Mouse (Mus musculus): ENCODE measurements around the gene Ftl1. TPM values are rescaled to one million over a fixed set of nuclear protein-coding genes. Genes with fewer than 3 reads are reported as not detected.
A peak's percentile ranks its signal among the peaks of the same experiment; 100 is the strongest.

Ftl1 gene
- polyA plus RNA-seq, 1 experiment from 2014 or later = 7,209 TPM

DNA sequence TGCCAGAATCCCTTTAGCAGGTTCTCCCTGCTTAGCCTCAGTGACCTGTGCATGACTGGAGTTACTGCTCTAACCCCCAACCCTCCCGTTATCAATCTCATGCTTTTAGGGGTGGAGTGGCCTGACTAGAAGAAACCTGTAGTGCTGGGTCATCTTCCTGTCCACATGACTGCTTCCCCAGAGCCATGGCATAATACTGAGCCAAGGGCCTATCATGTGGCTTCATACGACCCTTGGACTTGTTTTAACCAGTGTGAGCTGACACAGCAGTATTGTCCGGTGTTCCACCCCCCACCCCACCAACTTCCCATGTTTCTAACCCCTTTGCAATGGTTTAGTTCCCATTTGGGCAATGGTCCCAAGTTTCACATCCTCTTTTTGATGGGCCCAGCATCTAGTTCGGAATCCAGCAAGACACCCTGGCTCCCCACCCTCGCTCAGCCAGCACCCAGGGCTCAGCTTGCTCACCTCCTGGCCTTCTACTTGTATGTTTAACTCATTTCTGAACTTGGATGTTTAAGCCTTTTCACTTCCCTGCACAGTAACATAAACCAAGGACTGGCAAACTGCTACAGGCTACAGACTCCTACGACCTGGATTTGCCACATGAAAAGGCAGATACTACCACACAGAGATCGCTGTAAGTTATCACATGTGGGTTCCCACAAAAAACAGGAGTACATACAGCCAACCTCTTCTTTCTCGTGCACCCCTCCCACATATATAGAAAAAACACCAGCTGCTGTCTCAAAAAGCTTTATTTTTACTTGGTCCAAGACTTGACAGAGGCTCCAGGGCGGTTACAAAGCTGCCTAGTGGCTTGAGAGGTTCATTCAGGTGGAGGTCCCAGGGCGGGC lies 2.3 kb downstream of the Ftl1 start:
- peaks cover 77% of the 10 kb centered on the region for H3K36me3 ChIP-seq
- H3K27ac ChIP-seq = peak overlapping the region; percentile 96; the same call in 1 of the 2 replicates
- no peaks in the 10 kb centered on the region for H3K27me3 ChIP-seq (ENCODE audit: insufficient read depth, poor library complexity, severe bottlenecking)
- DNase-seq (ENCODE audit: low spot score) = no peak
- 76% methylated on average over 10 of the region's 10 CpGs for WGBS
- no peaks in the 10 kb centered on the region for H3K9me3 ChIP-seq
- peak overlapping the region; percentile 91 for H3K4me3 ChIP-seq
- H3K4me1 ChIP-seq (replicated peaks) = peaks cover 44% of the 10 kb centered on the region

- peak overlapping the region; percentile 91; the same call in 1 of the 2 replicates for H3K4me3 ChIP-seq
- H3K27me3 ChIP-seq (ENCODE audit: insufficient read depth, poor library complexity, severe bottlenecking) = no peaks in the 10 kb centered on the region
- peaks cover 78% of the 10 kb centered on the region for H3K36me3 ChIP-seq
- H3K9me3 ChIP-seq = no peaks in the 10 kb centered on the region
- WGBS = 58% methylated on average over 9 of the region's 9 CpGs
- peak; percentile 36 for DNase-seq (ENCODE audit: low spot score)
- peaks cover 42% of the 10 kb centered on the region for H3K4me1 ChIP-seq (replicated peaks)
- no peak overlapping the region for H3K27ac ChIP-seq
These were observed 2.9 kb downstream of the Ftl1 start for GRCm38 (mm10) chr7:45456721-45457203.

GRCm38 (mm10) chr7:45455932-45456696 lies 3.6 kb downstream of the Ftl1 start:
- Histone ChIP-seq H3K4me1 (replicated peaks) (peaks cover 36% of the 10 kb centered on the region), H3K4me3 (peak overlapping the region; percentile 91; the same call in 1 of the 2 replicates), H3K27ac (no peak overlapping the region), H3K9me3 (no peaks in the 10 kb centered on the region), H3K27me3 (ENCODE audit: insufficient read depth, poor library complexity, severe bottlenecking) (no peaks in the 10 kb centered on the region), H3K36me3 (peaks cover 74% of the 10 kb centered on the region)
- WGBS = 81% methylated on average over 13 of the region's 13 CpGs
- DNase-seq (ENCODE audit: low spot score) = no peak

DNA sequence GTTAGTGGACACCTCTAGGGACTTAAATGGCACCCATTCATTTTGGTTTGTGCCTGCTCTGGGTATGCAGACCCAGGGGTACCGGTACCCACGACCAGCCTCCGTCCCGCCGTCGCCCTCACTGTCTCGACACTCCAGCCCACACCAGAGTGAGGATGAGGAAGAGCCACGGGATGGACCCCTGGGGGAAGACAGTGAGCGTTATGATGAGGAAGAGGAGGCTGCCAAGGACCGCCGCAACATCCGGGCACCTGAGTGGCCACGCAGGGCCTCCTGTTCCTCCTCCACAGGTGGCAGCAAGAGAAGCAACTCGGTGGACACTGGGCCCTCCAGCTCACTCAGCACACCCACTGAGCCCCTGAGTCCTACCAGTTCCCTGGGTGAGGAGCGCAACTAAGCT lies 4.7 kb downstream of the Ftl1 start:
- DNase-seq (ENCODE audit: low spot score) = no peak
- WGBS = 89% methylated on average over 15 of the region's 15 CpGs
- Histone ChIP-seq H3K27me3 (ENCODE audit: insufficient read depth, poor library complexity, severe bottlenecking) (no peaks in the 10 kb centered on the region), H3K36me3 (peaks cover 73% of the 10 kb centered on the region), H3K4me1 (replicated peaks) (peaks cover 24% of the 10 kb centered on the region), H3K4me3 (no peak overlapping the region), H3K9me3 (no peaks in the 10 kb centered on the region), H3K27ac (no peak overlapping the region)

GRCm38 (mm10) chr7:45451344-45451982 lies 8.2 kb downstream of the Ftl1 start:
- peak; percentile 81 for DNase-seq (ENCODE audit: low spot score)
- Histone ChIP-seq H3K27me3 (ENCODE audit: insufficient read depth, poor library complexity, severe bottlenecking) (no peaks in the 10 kb centered on the region), H3K27ac (no peak overlapping the region), H3K9me3 (no peaks in the 10 kb centered on the region), H3K4me1 (replicated peaks) (0 out of 2 replicates have a peak, but pooled peaks cover 3% of the 10 kb centered on the region), H3K36me3 (peaks cover 73% of the 10 kb centered on the region), H3K4me3 (peak overlapping the region; percentile 4; the same call in 1 of the 2 replicates)
- WGBS = 53% methylated on average over 23 of the region's 23 CpGs

GRCm38 (mm10) chr7:45449974-45450373 lies 9.7 kb downstream of the Ftl1 start:
- Histone ChIP-seq H3K4me3 (no peak overlapping the region), H3K36me3 (peaks cover 71% of the 10 kb centered on the region), H3K9me3 (no peaks in the 10 kb centered on the region), H3K4me1 (replicated peaks) (0 out of 2 replicates have a peak, but pooled peaks cover 3% of the 10 kb centered on the region), H3K27ac (no peak overlapping the region), H3K27me3 (ENCODE audit: insufficient read depth, poor library complexity, severe bottlenecking) (no peaks in the 10 kb centered on the region)
- WGBS = 94% methylated on average over 1 of the region's 1 CpGs
- DNase-seq (ENCODE audit: low spot score) = no peak

GRCm38 (mm10) chr7:45447325-45447990 lies 12.2 kb downstream of the Ftl1 start:
- WGBS = 32% methylated on average over 11 of the region's 11 CpGs
- no peaks in the 10 kb centered on the region for H3K9me3 ChIP-seq
- peaks cover 73% of the 10 kb centered on the region for H3K36me3 ChIP-seq
- 0 out of 2 replicates have a peak, but pooled peaks cover 3% of the 10 kb centered on the region for H3K4me1 ChIP-seq (replicated peaks)
- DNase-seq (ENCODE audit: low spot score) = peak; percentile 32
- H3K4me3 ChIP-seq = no peak overlapping the region
- no peaks in the 10 kb centered on the region for H3K27me3 ChIP-seq (ENCODE audit: insufficient read depth, poor library complexity, severe bottlenecking)
- H3K27ac ChIP-seq = no peak overlapping the region

DNA sequence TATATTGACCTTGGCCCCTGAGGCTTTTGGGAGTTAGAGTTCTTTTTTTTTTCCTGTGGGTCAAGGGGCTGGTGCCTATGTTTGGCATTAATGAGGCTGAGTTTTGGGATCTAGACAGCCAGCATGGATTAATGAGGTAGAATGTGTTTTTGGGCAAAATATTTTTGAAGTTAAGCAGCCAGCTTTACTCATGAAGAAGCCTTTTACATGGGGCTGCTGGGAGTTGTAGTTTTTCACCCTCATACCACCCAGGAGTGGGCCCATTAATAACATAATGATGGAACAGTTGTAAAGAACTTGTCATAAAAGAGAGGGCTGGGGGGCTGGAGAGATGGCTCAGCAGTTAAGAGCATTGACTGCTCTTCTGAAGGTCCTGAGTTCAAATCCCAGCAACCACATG lies 13.1 kb downstream of the Ftl1 start:
- H3K4me3 ChIP-seq = no peak overlapping the region
- 0 out of 2 replicates have a peak, but pooled peaks cover 3% of the 10 kb centered on the region for H3K4me1 ChIP-seq (replicated peaks)
- DNase-seq (ENCODE audit: low spot score) = no peak
- peaks cover 71% of the 10 kb centered on the region for H3K36me3 ChIP-seq
- H3K9me3 ChIP-seq = no peaks in the 10 kb centered on the region
- H3K27me3 ChIP-seq (ENCODE audit: insufficient read depth, poor library complexity, severe bottlenecking) = no peaks in the 10 kb centered on the region
- no peak overlapping the region for H3K27ac ChIP-seq

DNA sequence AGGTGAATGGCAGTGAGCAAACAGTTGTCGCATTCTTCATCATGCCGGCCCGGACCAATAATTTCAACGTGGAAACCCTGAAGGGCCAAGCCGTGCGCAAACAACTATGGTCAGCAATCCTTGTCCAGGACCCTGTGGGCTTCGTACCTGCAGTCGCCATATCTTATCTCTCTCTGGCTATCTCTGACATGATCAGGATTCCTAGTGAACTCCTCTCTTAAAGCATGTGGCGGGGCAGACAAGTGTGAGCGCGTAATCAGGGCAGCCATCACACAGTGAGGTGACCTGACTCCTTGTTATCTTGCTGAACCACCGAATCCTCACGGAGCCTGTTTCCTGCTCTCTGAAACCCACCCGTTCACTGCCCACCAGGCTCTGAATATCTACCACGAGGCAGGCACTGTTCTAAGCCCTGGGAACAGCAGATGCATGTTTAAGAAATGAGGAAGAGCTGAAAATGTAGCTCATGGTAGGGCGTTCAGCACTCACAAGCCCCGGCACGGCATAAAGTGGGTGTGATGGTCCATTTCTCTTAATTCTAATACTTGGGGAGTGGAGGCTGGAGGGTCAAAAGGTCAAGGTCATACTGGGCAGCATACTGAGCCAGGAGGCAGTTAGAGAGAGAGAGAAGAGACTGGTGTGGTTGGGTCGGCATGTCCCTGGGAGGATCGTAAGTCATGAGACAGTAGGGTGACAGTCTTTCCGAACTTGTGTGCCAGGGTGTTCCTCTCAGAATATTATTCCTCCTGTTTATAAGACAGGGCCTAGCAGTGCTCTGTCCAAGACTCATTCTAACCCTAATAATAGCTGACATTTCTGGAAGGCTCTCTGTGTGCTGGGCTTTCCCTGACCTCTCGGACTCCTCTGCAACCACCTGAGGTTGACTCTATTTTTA lies 15.9 kb downstream of the Ftl1 start:
- H3K9me3 ChIP-seq = no peaks in the 10 kb centered on the region
- H3K36me3 ChIP-seq = peaks cover 81% of the 10 kb centered on the region
- 0 out of 2 replicates have a peak, but pooled peaks cover 3% of the 10 kb centered on the region for H3K4me1 ChIP-seq (replicated peaks)
- no peak overlapping the region for H3K27ac ChIP-seq
- WGBS = 90% methylated on average over 22 of the region's 22 CpGs
- H3K4me3 ChIP-seq = no peak overlapping the region
- no peaks in the 10 kb centered on the region for H3K27me3 ChIP-seq (ENCODE audit: insufficient read depth, poor library complexity, severe bottlenecking)
- DNase-seq (ENCODE audit: low spot score) = no peak

DNA sequence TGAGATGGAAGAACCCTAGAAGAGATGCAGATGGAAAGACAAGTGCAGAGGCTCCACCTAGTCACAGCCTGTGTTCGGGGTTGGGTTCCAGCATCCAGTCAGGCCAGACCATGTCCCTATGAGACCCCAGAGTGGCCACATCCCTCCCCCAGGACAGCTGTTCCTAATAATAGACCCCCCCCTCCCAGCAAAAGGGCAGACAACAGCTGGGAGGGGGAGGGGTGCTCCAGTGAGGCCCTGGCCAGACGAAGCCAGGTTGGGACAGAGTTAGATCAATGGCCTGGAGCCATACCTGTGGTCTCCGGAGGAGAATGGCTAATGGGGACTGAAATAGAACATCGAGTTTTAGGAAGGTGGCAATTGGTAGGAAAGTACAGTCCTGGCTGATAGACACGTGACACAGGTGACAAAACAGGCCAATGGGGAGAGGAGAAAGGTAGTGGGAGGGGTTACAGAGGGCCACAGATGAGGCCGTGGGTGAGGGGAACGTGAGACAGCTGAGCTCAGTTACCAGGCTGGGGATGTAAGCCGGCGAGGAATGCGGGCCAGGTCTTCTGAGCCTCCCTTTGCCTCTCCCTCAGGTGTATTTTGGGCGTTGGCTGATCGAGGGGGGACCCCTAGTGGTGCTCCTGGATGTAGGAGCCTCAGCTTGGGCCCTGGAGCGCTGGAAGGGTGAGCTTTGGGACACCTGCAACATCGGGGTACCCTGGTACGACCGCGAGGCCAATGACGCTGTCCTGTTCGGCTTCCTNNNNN lies 22.0 kb downstream of the Ftl1 start, which contains the start of gene Ruvbl2:
Ruvbl2 (minus strand) TSS at position 576 of the 756 bp plus-strand sequence.
- Histone ChIP-seq H3K4me3 (peak within 1 kb of the TSS; percentile 32), H3K27ac (peak within 1 kb of the TSS; percentile 24)
- 21% methylated on average over 19 of the region's 19 CpGs for WGBS

DNA sequence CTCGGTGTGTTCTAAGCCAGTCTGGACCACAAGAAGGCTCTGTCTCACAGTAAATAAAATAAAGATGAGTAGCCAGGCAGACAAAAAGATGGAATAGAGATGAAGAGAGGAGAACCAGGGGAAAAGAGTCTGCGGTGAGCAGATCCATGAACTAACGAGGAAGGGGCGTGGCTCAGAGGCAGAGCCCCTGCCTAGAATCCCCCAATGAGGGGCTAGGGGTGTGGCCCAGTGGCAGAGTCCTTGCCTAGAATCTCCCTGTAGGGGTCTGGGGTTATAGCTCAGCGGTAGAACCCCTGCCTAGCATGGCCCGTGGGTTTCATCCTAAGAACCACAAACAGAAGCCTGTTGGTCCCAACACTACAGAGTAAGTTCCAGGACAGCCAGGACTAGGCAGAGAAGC lies 22.6 kb downstream of the Ftl1 start:
- no peaks in the 10 kb centered on the region for H3K27me3 ChIP-seq (ENCODE audit: insufficient read depth, poor library complexity, severe bottlenecking)
- H3K4me1 ChIP-seq (replicated peaks) = peaks cover 46% of the 10 kb centered on the region
- DNase-seq (ENCODE audit: low spot score) = no peak
- H3K27ac ChIP-seq = no peak overlapping the region; the same call in 1 of the 2 replicates
- H3K4me3 ChIP-seq = peak overlapping the region; percentile 32
- H3K36me3 ChIP-seq = peaks cover 37% of the 10 kb centered on the region
- no peaks in the 10 kb centered on the region for H3K9me3 ChIP-seq
- WGBS = 30% methylated on average over 6 of the region's 6 CpGs

More for the DNA sequence above, 22.0 kb downstream of the Ftl1 start, which contains the start of gene Ruvbl2:
- peaks cover 35% of the 10 kb centered on the region for H3K36me3 ChIP-seq
- no peaks in the 10 kb centered on the region for H3K9me3 ChIP-seq
- H3K4me1 ChIP-seq (replicated peaks) = peaks cover 44% of the 10 kb centered on the region
- no peaks in the 10 kb centered on the region for H3K27me3 ChIP-seq (ENCODE audit: insufficient read depth, poor library complexity, severe bottlenecking)
- DNase-seq (ENCODE audit: low spot score) = no peak
